Mouse (Mus musculus) forelimb bud, embryonic 11.5 days (tissue): ENCODE measurements around the gene Efcab11.

ENCODE experiments used
- DNase-seq: peaks from one replicate; pipeline ENCODE4 v3.0.0-alpha.2; 2012; ENCODE audit warnings: low read depth, low spot score

Efcab11 gene

GRCm38 (mm10) chr12:99756213-99756612, 128.0 kb downstream of the Efcab11 start:
- DNase-seq = no peak

- no peak for DNase-seq
Observed at GRCm38 (mm10) chr12:99752986-99753385, 131.3 kb downstream of the Efcab11 start.

- DNase-seq = no peak
Observed at GRCm38 (mm10) chr12:99749391-99749790, 134.8 kb downstream of the Efcab11 start.

GRCm38 (mm10) chr12:99741631-99742030, 142.6 kb downstream of the Efcab11 start:
- no peak for DNase-seq

- no peak for DNase-seq
Observed at GRCm38 (mm10) chr12:99739211-99739610, 145.0 kb downstream of the Efcab11 start.

GRCm38 (mm10) chr12:99738256-99738655, 146.0 kb downstream of the Efcab11 start:
- no peak for DNase-seq

GRCm38 (mm10) chr12:99736971-99737370, 147.3 kb downstream of the Efcab11 start:
- DNase-seq = no peak

- no peak for DNase-seq
Observed at GRCm38 (mm10) chr12:99735172-99735571, 149.1 kb downstream of the Efcab11 start.

GRCm38 (mm10) chr12:99724206-99724605, 160.0 kb downstream of the Efcab11 start:
- no peak for DNase-seq

- DNase-seq = no peak
Observed at GRCm38 (mm10) chr12:99723791-99724190, 160.4 kb downstream of the Efcab11 start.

GRCm38 (mm10) chr12:99721318-99721717, 162.9 kb downstream of the Efcab11 start:
- DNase-seq = no peak

- no peak for DNase-seq
Observed at GRCm38 (mm10) chr12:99719777-99720176, 164.5 kb downstream of the Efcab11 start.

- no peak for DNase-seq
Observed at GRCm38 (mm10) chr12:99718161-99718560, 166.1 kb downstream of the Efcab11 start.

GRCm38 (mm10) chr12:99716038-99716610, 168.1 kb downstream of the Efcab11 start:
- DNase-seq = no peak

GRCm38 (mm10) chr12:99715129-99716037, 168.9 kb downstream of the Efcab11 start:
- no peak for DNase-seq

- no peak for DNase-seq
Observed at GRCm38 (mm10) chr12:99712214-99712613, 172.0 kb downstream of the Efcab11 start.

- DNase-seq = no peak
Observed at GRCm38 (mm10) chr12:99702248-99702647, 182.0 kb downstream of the Efcab11 start.

GRCm38 (mm10) chr12:99700380-99700779, 183.9 kb downstream of the Efcab11 start:
- no peak for DNase-seq

- DNase-seq = peak; percentile 44
Observed at GRCm38 (mm10) chr12:99699379-99700023, 184.7 kb downstream of the Efcab11 start.

GRCm38 (mm10) chr12:99694066-99694465, 190.2 kb downstream of the Efcab11 start:
- no peak for DNase-seq

- DNase-seq = no peak
Observed at GRCm38 (mm10) chr12:99686418-99686992, 197.7 kb downstream of the Efcab11 start.

- DNase-seq = no peak
Observed at GRCm38 (mm10) chr12:99685451-99686100, 198.7 kb downstream of the Efcab11 start.
